Mouse (Mus musculus) olfactory bulb, adult 2 months (tissue): Measurements from ENCODE around the gene Thada. TPM values are rescaled to one million over a fixed set of nuclear protein-coding genes. Genes with fewer than 3 reads are reported as not detected.

Source experiments
- H3K27ac ChIP-seq: fragments of 200-500 bp; 2 replicates; pipeline ENCODE4 v1.5.1; 2012; ENCODE audit warnings: low read depth, low read length; ENCODE audit not compliant: insufficient read depth
- H3K4me1 ChIP-seq: fragments of 200-500 bp; 2 replicates; pipeline ENCODE4 v1.6.1; 2012; ENCODE audit warnings: low read length; ENCODE audit not compliant: control insufficient read depth, insufficient read depth
- H3K4me3 ChIP-seq: fragments of 200-500 bp; 2 replicates; pipeline ENCODE4 v1.5.1; 2012; ENCODE audit warnings: mild to moderate bottlenecking, low read depth, low read length, moderate library complexity; ENCODE audit not compliant: insufficient read depth
- CTCF ChIP-seq: fragments of 200-500 bp; IDR thresholded peaks from 2 replicates; pipeline ENCODE4 v1.5.1; 2012; ENCODE audit warnings: low read depth, mild to moderate bottlenecking, low read length, moderate library complexity; ENCODE audit not compliant: insufficient read depth
- POLR2A ChIP-seq: fragments of 200-500 bp; IDR thresholded peaks from 2 replicates; pipeline ENCODE4 v1.6.1; 2012; ENCODE audit warnings: mild to moderate bottlenecking, low read depth, low read length, moderate library complexity; ENCODE audit not compliant: insufficient read depth
- WGBS: fragments of 180-500 bp; shearing (Covaris S2); methylation state at CpG from one replicate; pipeline ENCODE4 v1.1.7; 2018; 5-methylcytosine and 5-hydroxymethylcytosine counted together
- polyA plus RNA-seq: library from polyadenylated mRNA; stranded (reverse); fragments of >200 nt; gene quantifications from 2 replicates; pipeline ENCODE4 v1.2.4, GENCODE M21; 2012; ENCODE audit warnings: low replicate concordance; ENCODE audit not compliant: missing spikeins, insufficient read depth, insufficient read length

Gene Thada
- polyA plus RNA-seq, 1 experiment, result not detected

DNA sequence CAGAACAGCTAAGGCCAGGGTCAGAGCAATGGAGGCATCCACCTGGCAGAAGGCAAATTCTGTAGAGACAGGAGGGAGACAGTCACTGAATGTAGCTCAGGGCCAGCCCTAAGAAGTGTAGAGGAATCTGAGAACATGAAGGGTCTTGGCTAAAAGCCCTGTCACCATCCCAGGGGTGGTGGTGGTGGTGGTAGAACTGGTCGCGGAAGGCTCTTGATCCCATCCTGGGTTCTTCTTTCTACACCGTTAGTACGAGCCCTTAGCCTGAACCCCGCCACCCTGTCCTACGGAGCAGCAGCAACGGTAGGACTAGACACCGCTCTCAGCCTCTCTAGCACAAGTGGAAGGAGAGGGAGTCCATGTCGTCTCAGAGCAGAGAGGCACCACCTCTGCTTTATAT is 272.6 kb downstream of the Thada start:
- WGBS, result 90% methylated on average over 9 of the region's 9 CpGs
- Histone ChIP-seq H3K4me1 (peaks cover 9% of the 10 kb centered on the region), H3K4me3 (no peak overlapping the region), H3K27ac (no peak overlapping the region)
- TF ChIP-seq POLR2A, result no peak
- no peak for TF ChIP-seq CTCF

DNA sequence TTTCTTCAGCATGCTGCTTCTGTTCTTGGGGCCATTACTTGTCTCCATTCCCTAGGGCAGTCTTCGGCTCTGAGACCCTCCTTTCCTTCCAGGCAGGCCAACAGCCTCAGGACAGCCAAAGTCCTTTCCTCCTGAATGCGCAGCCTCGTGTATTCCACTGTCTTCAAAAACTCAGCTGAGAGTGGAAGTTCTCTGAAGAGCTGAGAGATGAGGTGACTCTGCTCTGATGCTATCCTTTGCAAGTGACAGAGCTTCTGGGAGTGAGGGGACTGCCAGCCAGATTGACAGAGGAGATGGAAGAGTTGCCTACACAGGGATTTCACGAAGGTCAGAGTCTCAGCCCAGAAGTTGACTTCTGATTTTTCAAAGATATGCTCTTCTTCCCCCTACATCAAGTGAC is 274.1 kb downstream of the Thada start:
- H3K27ac ChIP-seq, result no peak overlapping the region
- peaks cover 14% of the 10 kb centered on the region for H3K4me1 ChIP-seq
- no peak overlapping the region for H3K4me3 ChIP-seq
- TF ChIP-seq CTCF (no peak), POLR2A (no peak)
- 91% methylated on average over 4 of the region's 4 CpGs for WGBS

DNA sequence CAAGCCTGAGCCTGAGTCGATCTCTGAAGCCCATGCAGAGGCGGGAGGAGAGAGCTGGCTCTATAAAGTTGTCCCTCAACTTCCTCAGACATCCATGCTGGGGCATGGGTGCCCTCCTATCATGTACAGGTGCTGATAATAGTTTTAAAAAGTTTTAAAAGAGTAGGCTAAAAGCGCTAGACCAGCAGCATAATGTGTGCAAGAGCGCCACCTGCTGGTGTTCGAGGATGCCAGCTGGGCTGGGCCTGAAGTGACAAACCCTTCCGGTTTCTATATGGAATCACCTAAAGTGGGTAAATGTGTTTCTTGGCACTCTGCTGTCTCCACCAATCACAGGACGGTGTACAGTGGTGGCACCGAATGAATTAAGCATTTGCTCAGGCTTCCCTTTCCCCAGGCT is 275.1 kb downstream of the Thada start:
- H3K4me3 ChIP-seq, result no peak overlapping the region
- 26% methylated on average over 8 of the region's 8 CpGs for WGBS
- H3K27ac ChIP-seq, result no peak overlapping the region
- H3K4me1 ChIP-seq, result peaks cover 14% of the 10 kb centered on the region
- TF ChIP-seq CTCF, result peak; percentile 81
- TF ChIP-seq POLR2A, result no peak

DNA sequence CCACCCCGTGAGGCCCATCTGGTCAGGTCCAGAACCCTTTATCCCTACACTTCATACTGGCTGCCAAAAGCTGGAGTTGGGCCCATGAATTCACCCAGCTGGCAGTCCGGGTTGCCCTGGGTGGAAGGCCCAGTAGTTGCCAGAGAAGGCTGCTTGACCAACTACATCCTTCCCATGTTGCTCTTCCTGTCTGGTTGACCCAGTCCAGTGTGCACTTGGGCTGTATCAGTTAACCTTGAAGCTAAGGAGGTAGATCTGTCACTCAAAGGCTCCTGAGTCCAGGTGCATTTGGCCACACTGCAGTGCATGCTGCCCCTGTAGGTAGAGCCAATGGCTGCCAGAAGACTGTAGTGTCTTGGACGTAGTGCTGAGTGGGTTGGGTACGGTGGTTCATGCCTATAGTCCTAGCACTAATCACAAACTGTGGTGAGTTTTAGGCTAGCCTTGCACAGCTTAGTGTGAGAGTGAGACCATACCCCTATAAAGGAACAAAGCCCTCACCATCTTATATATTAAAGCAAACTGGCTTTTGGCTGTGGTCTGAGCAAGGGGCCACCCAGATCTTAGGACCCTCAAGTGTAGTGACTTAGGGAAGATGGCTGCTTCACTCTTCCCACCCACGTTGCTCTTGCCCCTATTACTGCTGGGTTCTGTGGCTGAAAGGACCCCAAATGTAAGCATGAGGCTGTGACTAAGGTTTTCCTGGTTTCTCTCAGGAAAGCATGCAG is 276.7 kb downstream of the Thada start:
- Histone ChIP-seq H3K4me3 (no peak overlapping the region), H3K4me1 (peaks cover 14% of the 10 kb centered on the region), H3K27ac (no peak overlapping the region)
- TF ChIP-seq CTCF (no peak), POLR2A (no peak)
- WGBS, result 83% methylated on average over 5 of the region's 5 CpGs

DNA sequence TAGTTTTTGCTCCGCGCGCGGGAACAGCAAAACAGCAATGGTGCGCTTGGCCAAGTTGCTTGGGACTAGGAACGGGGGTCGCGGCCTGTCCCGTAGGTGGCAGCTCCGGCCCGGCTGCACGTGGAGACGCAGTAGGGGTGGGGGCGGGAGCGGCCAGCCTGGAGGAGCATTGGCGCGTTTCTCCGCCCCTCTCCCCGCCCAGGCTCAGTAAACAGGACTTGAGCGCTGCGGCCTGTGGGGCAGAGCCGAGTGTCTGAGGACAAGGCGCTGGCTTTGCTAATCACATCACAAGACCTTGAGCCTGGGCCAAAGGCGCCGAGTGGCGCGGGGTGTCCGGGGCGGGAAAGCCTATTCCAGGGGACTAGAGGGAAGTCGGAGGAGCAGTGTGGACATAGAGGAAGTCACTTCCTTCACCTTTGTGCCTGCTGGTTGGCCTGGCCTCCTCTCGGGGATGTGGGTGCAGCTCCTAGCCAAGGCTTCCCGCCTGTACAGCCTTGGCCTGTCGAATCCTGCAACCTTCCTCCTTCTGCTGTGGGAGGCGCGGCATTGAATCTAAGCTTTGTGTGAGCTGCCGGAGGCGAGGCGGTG is 277.5 kb downstream of the Thada start:
- TF ChIP-seq CTCF (0 out of 2 replicates have a peak, but pooled peaks have one; percentile 6), POLR2A (no peak)
- Histone ChIP-seq H3K4me1 (peaks cover 16% of the 10 kb centered on the region), H3K27ac (peak overlapping the region; percentile 55), H3K4me3 (peak overlapping the region; percentile 59)
- WGBS, result 28% methylated on average over 38 of the region's 38 CpGs

DNA sequence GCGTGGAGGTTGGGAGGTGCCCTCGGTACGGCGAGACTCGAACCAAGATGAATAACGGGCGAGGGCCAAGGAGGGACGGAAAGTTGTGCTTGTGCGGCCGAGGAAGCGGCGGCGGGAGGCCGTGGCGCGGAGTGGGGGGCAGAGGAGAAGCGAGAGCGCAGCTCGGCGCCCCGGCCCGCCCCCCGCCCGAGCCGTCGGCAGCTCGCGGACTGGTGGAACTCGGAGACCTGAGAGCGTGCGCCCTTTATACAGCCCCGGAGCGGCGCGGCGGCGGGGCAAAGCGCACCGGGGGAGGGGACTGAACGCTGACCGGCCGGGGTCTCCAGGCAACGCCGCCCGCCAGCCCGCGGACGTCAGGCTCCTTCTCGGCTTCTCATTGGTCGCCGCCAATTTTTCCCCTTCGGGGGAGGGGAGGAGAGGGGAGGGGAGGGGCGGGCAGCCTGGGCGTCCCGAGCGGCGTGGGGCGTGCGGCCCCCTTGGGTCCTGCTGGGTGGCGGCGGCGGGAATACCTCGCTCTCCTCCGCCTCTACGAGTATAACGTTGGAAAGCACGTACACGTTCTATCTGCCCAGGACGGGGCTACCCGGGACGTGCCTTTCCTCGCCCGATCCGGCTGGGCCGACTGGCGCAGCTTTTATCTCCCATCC is 278.2 kb downstream of the Thada start, which contains the start of gene Zfp36l2:
Gene Zfp36l2, minus strand, starts transcription at position 221 of the 647 bp plus-strand sequence.
- peak within 1 kb of the TSS; percentile 68 for H3K27ac ChIP-seq
- peak within 1 kb of the TSS; percentile 59 for H3K4me3 ChIP-seq
- TF ChIP-seq CTCF, result no peak
- peak; percentile 65 for TF ChIP-seq POLR2A
- H3K4me1 ChIP-seq, result peaks cover 21% of the 10 kb centered on the region
- WGBS, result 2% methylated on average over 72 of the region's 76 CpGs

DNA sequence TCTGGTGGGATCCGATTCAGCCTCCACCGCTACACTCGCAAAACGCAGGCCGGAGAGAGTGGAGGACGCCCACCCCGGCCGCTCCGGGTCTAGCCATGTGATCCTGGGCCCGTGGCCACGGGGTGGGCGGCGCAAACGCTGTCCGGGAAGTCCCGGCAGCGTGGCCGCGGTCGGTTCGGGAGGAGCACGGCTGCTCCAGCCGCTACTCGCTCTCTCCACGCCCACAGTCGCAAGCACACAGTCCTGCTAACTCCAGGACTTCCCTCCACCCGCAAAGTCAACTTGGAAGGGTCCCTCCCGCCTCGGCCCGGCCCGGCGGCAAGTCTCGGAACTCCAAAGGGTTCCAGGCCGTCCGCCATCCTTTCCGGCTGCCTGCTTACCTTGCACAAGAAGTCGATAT is 278.7 kb downstream of the Thada start:
- 3% methylated on average over 15 of the region's 37 CpGs for WGBS
- peaks cover 21% of the 10 kb centered on the region for H3K4me1 ChIP-seq
- H3K27ac ChIP-seq, result peak overlapping the region; percentile 68; the same call in 1 of the 2 replicates
- H3K4me3 ChIP-seq, result peak overlapping the region; percentile 59

DNA sequence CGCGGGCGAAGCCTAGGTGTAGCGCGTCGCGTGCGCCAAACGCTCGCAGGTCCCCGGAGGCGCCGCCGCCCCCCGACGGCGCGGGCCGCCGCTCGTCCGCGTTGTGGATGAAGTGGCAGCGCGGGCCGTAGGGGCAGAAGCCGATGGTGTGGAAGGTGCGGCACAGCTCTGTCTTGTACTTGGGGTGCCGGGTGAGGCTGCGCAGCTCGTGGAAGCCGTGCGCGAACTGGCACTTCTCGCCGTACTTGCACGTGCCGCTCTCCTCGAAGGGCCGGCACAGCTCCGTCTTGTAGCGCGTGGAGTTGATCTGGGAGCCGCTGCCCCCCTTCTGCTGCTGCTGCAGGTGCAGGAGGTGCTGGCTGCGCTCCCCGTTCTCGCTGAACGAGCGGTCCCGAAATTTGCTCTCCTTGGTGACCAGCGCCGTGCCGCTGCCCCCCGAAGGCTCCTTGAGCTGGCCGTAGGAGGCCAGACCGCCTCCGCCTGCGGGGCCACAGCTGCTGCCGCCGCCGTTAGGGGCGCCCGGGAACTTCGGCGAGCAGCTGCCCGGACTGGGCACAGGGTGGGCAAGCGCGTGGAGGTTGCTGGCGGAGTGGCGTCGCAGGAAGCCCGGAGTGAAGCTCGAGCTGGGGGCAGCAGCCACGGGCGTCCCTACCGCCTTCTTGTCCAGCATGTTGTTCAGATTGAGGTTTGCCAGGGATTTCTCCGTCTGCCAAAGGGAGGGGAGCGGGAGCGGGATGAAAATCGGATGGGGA is 279.4 kb downstream of the Thada start:
- H3K4me1 ChIP-seq, result peaks cover 23% of the 10 kb centered on the region
- peak overlapping the region; percentile 5 for H3K27ac ChIP-seq
- 3% methylated on average over 80 of the region's 80 CpGs for WGBS
- no peak for TF ChIP-seq CTCF
- TF ChIP-seq POLR2A, result no peak
- peak overlapping the region; percentile 53 for H3K4me3 ChIP-seq
